Mouse (Mus musculus) midbrain, embryonic 10.5 days (tissue): ENCODE data around the gene Ecd. TPM values are rescaled to one million over a fixed set of nuclear protein-coding genes. Genes with fewer than 3 reads are reported as not detected.
"Not testable (repeated sequence)": the region's sequence is repeated elsewhere in the genome, so short reads cannot be mapped to it uniquely, and the experiment has no call there.

Source experiments
- DNase-seq: peaks from one replicate; pipeline ENCODE4 v3.0.0-alpha.2; 2017; ENCODE audit warnings: low spot score
- H3K27ac ChIP-seq: fragments of 300-500 bp; sonication (generic); replicated peaks from 2 replicates; pipeline ENCODE4 v1.5.1; 2016; ENCODE audit warnings: mild to moderate bottlenecking
- H3K27me3 ChIP-seq: fragments of 300-500 bp; sonication (generic); 2 replicates; pipeline ENCODE4 v1.6.1; 2016; ENCODE audit warnings: low read depth, mild to moderate bottlenecking; ENCODE audit not compliant: poor library complexity, severe bottlenecking
- H3K36me3 ChIP-seq: fragments of 300-500 bp; sonication (generic); 2 replicates; pipeline ENCODE4 v1.6.1; 2016; ENCODE audit warnings: mild to moderate bottlenecking, moderate library complexity
- H3K4me1 ChIP-seq: fragments of 300-500 bp; sonication (generic); 2 replicates; pipeline ENCODE4 v1.6.1; 2016
- H3K4me3 ChIP-seq: fragments of 300-500 bp; sonication (generic); 2 replicates; pipeline ENCODE4 v1.5.1; 2016; ENCODE audit warnings: mild to moderate bottlenecking, moderate library complexity
- H3K9me3 ChIP-seq: fragments of 300-500 bp; sonication (generic); replicated peaks from 2 replicates; pipeline ENCODE4 v1.6.1; 2016; ENCODE audit warnings: mild to moderate bottlenecking
- WGBS: fragments of 180-500 bp; shearing (Covaris S2); methylation state at CpG from one replicate; pipeline ENCODE4 v1.1.7; 2016; 5-methylcytosine and 5-hydroxymethylcytosine counted together
- polyA plus RNA-seq: library from polyadenylated mRNA; unstranded; fragments of >200 nt; fragmentation: Nextera tagmentation; extraction: Ambion mirVana; gene quantifications from 2 replicates; pipeline ENCODE4 v1.2.1, GENCODE M21; 2016

Gene Ecd
- polyA plus RNA-seq, 1 experiment from 2014 or later: 73.8 TPM

- Histone ChIP-seq H3K9me3 (no peaks in the 10 kb centered on the region), H3K4me3 (no peak overlapping the region), H3K27me3 (no peaks in the 10 kb centered on the region), H3K27ac (no peak overlapping the region), H3K4me1 (no peaks in the 10 kb centered on the region), H3K36me3 (peaks cover 94% of the 10 kb centered on the region)
- no peak for DNase-seq
- 86% methylated on average over 7 of the region's 7 CpGs for WGBS
Measured at GRCm38 (mm10) chr14:20370798-20371197, 22.9 kb upstream of the Ecd start.

DNA sequence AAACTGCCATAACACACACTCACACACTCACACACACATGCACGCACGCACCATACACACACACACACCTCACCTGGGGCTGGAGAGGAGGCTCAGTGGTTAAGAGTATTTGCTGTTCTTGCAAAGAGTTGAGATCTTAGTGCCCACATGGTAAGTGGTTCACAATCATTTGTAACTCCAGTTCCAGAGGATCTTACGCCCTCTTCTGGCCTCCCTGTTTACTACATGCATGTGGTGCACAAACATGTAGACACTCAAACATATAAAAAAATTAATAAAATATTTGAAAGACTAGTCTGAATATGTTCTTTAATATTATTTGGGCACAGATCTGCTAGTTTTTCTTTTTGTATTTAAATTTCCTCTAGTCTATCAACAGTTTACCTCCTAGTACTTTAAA is 20.4 kb upstream of the Ecd start:
- Histone ChIP-seq H3K4me1 (no peaks in the 10 kb centered on the region), H3K36me3 (peaks cover 97% of the 10 kb centered on the region), H3K27me3 (no peaks in the 10 kb centered on the region), H3K9me3 (no peaks in the 10 kb centered on the region), H3K27ac (no peak overlapping the region), H3K4me3 (no peak overlapping the region)
- WGBS: 91% methylated on average over 3 of the region's 3 CpGs
- no peak for DNase-seq

GRCm38 (mm10) chr14:20363230-20363629 is 15.3 kb upstream of the Ecd start:
- WGBS: 95% methylated on average over 4 of the region's 4 CpGs
- Histone ChIP-seq H3K27ac (no peak overlapping the region), H3K4me1 (no peaks in the 10 kb centered on the region), H3K4me3 (no peak overlapping the region), H3K27me3 (no peaks in the 10 kb centered on the region), H3K36me3 (peaks cover 100% of the 10 kb centered on the region), H3K9me3 (no peaks in the 10 kb centered on the region)
- no peak for DNase-seq

- Histone ChIP-seq H3K36me3 (peaks cover 54% of the 10 kb centered on the region), H3K27ac (peak overlapping the region; percentile 89), H3K27me3 (no peaks in the 10 kb centered on the region), H3K4me3 (peak overlapping the region; percentile 67), H3K4me1 (peaks cover 20% of the 10 kb centered on the region), H3K9me3 (no peaks in the 10 kb centered on the region)
- DNase-seq: no peak
- 9% methylated on average over 15 of the region's 15 CpGs for WGBS
Measured at GRCm38 (mm10) chr14:20347441-20347990, 405 bp downstream of the Ecd start.

- no peak for DNase-seq
- peak overlapping the region; percentile 67; the same call in 1 of the 2 replicates for H3K4me3 ChIP-seq
- whole genome bisulfite sequencing: 93% methylated on average over 9 of the region's 9 CpGs
- H3K27ac ChIP-seq: no peak overlapping the region
- H3K27me3 ChIP-seq: no peaks in the 10 kb centered on the region
- no peaks in the 10 kb centered on the region for H3K9me3 ChIP-seq
- H3K4me1 ChIP-seq: peaks cover 20% of the 10 kb centered on the region
- H3K36me3 ChIP-seq: peaks cover 54% of the 10 kb centered on the region
Measured at GRCm38 (mm10) chr14:20345885-20346284, 2.0 kb downstream of the Ecd start.

DNA sequence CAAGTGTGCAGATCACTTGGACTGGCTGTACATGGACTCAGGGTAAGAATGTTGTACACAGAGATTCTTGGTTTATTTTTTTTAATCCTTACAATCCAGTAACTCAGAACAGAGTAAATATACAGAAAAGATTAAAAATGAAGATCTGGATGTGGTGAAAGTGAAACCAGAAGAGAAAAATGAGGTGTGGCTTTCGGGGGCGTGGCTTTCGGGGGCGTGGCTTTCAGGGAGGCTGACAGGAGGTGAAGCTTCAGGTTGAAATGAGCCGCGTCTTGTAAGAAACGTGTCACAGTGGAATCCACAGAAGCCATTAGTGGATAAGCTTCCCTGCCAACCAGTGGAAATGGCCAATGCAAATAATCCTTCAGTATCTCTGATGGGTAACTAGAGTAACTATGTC is 7.1 kb downstream of the Ecd start:
- no peak overlapping the region for H3K4me3 ChIP-seq
- no peaks in the 10 kb centered on the region for H3K4me1 ChIP-seq
- no peak overlapping the region for H3K27ac ChIP-seq
- no peaks in the 10 kb centered on the region for H3K9me3 ChIP-seq
- 80% methylated on average over 7 of the region's 7 CpGs for WGBS
- no peaks in the 10 kb centered on the region for H3K27me3 ChIP-seq
- DNase-seq: no peak
- peaks cover 94% of the 10 kb centered on the region for H3K36me3 ChIP-seq

DNA sequence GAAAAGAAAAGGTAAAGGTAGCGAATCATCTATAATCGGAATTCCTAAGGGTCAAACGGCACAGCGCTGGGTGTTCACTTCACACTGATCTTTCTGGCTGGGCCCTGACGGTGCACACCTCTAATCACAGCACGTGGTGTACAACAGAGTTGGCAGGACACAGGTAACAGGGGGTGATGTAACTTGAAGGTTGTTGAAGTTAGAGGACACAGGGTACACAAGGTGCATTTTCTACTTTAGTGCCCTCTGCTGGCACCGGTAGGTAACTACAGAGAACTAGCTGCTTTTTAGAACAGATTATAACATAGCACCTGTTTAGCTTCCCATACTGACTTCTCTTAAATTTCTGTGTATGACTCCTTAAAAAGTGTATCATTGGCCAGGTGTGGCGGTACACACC is 7.8 kb downstream of the Ecd start:
- H3K9me3 ChIP-seq: no peaks in the 10 kb centered on the region
- H3K36me3 ChIP-seq: peaks cover 94% of the 10 kb centered on the region
- H3K27me3 ChIP-seq: no peaks in the 10 kb centered on the region
- no peak overlapping the region for H3K4me3 ChIP-seq
- no peaks in the 10 kb centered on the region for H3K4me1 ChIP-seq
- 85% methylated on average over 8 of the region's 8 CpGs for WGBS
- no peak overlapping the region for H3K27ac ChIP-seq
- no peak for DNase-seq

GRCm38 (mm10) chr14:20339415-20339814 is 8.5 kb downstream of the Ecd start:
- H3K27me3 ChIP-seq: no peaks in the 10 kb centered on the region
- peaks cover 94% of the 10 kb centered on the region for H3K36me3 ChIP-seq
- H3K27ac ChIP-seq: no peak overlapping the region
- no peaks in the 10 kb centered on the region for H3K9me3 ChIP-seq
- WGBS: 94% methylated on average over 5 of the region's 5 CpGs
- DNase-seq: no peak
- no peak overlapping the region for H3K4me3 ChIP-seq
- no peaks in the 10 kb centered on the region for H3K4me1 ChIP-seq

GRCm38 (mm10) chr14:20331316-20331715 is 16.6 kb downstream of the Ecd start:
- Histone ChIP-seq H3K4me1 (no peaks in the 10 kb centered on the region), H3K9me3 (no peaks in the 10 kb centered on the region), H3K27me3 (no peaks in the 10 kb centered on the region), H3K36me3 (peaks cover 99% of the 10 kb centered on the region), H3K4me3 (no peak overlapping the region), H3K27ac (no peak overlapping the region)
- 94% methylated on average over 4 of the region's 4 CpGs for WGBS
- DNase-seq: no peak

GRCm38 (mm10) chr14:20328474-20328873 is 19.4 kb downstream of the Ecd start:
- no peaks in the 10 kb centered on the region for H3K4me1 ChIP-seq
- DNase-seq: no peak
- H3K9me3 ChIP-seq: no peaks in the 10 kb centered on the region
- H3K4me3 ChIP-seq: no peak overlapping the region
- H3K27ac ChIP-seq: no peak overlapping the region
- WGBS: 81% methylated on average over 9 of the region's 9 CpGs
- no peaks in the 10 kb centered on the region for H3K27me3 ChIP-seq
- peaks cover 97% of the 10 kb centered on the region for H3K36me3 ChIP-seq

- Histone ChIP-seq H3K36me3 (peaks cover 97% of the 10 kb centered on the region), H3K4me3 (no peak overlapping the region), H3K9me3 (no peaks in the 10 kb centered on the region), H3K27ac (no peak overlapping the region), H3K4me1 (no peaks in the 10 kb centered on the region), H3K27me3 (no peaks in the 10 kb centered on the region)
- DNase-seq: no peak
- WGBS: 95% methylated on average over 9 of the region's 9 CpGs
Measured at GRCm38 (mm10) chr14:20324196-20324595, 23.7 kb downstream of the Ecd start.

DNA sequence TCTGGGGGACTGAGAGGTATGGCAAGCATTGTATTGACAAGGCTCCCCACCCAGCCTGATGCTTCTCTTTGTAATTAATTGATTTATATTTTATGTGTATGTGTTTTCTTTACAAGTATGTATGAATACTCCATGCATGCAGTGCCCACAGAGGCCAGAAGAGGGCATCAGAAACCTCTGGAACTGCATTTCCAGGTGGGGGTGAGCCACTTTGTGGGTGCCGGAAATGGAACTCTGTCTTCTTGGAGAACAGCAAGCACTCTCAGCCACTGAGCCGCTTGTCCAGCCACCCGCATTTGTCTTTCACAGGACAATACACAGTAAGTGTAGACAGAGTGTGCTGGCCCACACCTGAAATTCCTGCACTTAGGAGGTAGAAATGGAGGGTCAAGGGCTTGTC is 28.5 kb downstream of the Ecd start:
- Histone ChIP-seq H3K36me3 (peaks cover 73% of the 10 kb centered on the region), H3K27ac (no peak overlapping the region), H3K4me1 (no peaks in the 10 kb centered on the region), H3K4me3 (no peak overlapping the region), H3K27me3 (no peaks in the 10 kb centered on the region), H3K9me3 (no peaks in the 10 kb centered on the region)
- WGBS: 80% methylated on average over 3 of the region's 3 CpGs
- DNase-seq: peak; percentile 40

- Histone ChIP-seq H3K9me3 (no peaks in the 10 kb centered on the region), H3K36me3 (peaks cover 41% of the 10 kb centered on the region), H3K4me3 (no peak overlapping the region), H3K27me3 (no peaks in the 10 kb centered on the region), H3K4me1 (no peaks in the 10 kb centered on the region), H3K27ac (no peak overlapping the region)
- WGBS: 96% methylated on average over 1 of the region's 1 CpGs
- DNase-seq: no peak
Measured at GRCm38 (mm10) chr14:20315137-20315536, 32.8 kb downstream of the Ecd start.

GRCm38 (mm10) chr14:20305085-20305484 is 42.8 kb downstream of the Ecd start:
- H3K27ac ChIP-seq, H3K27me3 ChIP-seq, H3K9me3 ChIP-seq, H3K4me3 ChIP-seq, H3K4me1 ChIP-seq, DNase-seq: not testable (repeated sequence)
- H3K36me3 ChIP-seq: peaks cover 30% of the 10 kb centered on the region
- 61% methylated on average over 2 of the region's 2 CpGs for WGBS
